Mouse (Mus musculus) heart, postnatal 0 days (tissue): ENCODE measurements at regions not wholly inside any gene's neighbourhood (a gene's known extent, or its start where the extent isn't known, plus 50 kb on each side); places are given as distances from the start of the nearest gene placed in this dataset.

Experiments
- ATAC-seq: fragments of 200-750 bp; cut with Nextera tagmentation; 2 replicates; pipeline ENCODE4 v1.8.0; 2017; ENCODE audit warnings: low read depth, moderate number of reproducible peaks, moderate library complexity; ENCODE audit not compliant: insufficient read depth
- DNase-seq: peaks from one replicate; pipeline ENCODE4 v3.0.0-alpha.2; 2016; ENCODE audit warnings: low spot score
- H3K27ac ChIP-seq: fragments of 300-500 bp; sonication (generic); 2 replicates; pipeline ENCODE4 v1.5.1; 2014; ENCODE audit warnings: low read depth, mild to moderate bottlenecking
- H3K27me3 ChIP-seq: fragments of 300-500 bp; sonication (generic); 2 replicates; pipeline ENCODE4 v1.6.1; 2014; ENCODE audit warnings: low read length, mixed read lengths; ENCODE audit not compliant: control insufficient read depth, insufficient read depth
- H3K36me3 ChIP-seq: fragments of 300-500 bp; sonication (generic); replicated peaks from 2 replicates; pipeline ENCODE4 v1.6.1; 2014; ENCODE audit warnings: low read length, mixed read lengths; ENCODE audit not compliant: control insufficient read depth, insufficient read depth
- H3K4me1 ChIP-seq: fragments of 300-500 bp; sonication (generic); 2 replicates; pipeline ENCODE4 v1.6.1; 2014; ENCODE audit warnings: antibody characterized with exemption; ENCODE audit not compliant: control insufficient read depth, insufficient read depth
- H3K4me2 ChIP-seq: fragments of 300-500 bp; sonication (generic); 2 replicates; pipeline ENCODE4 v1.6.1; 2014; ENCODE audit warnings: low read depth, mild to moderate bottlenecking, low read length, moderate library complexity
- H3K4me3 ChIP-seq: fragments of 300-500 bp; sonication (generic); 2 replicates; pipeline ENCODE4 v1.5.1; 2014; ENCODE audit warnings: low read depth, low read length
- H3K9ac ChIP-seq: fragments of 300-500 bp; sonication (generic); replicated peaks from 2 replicates; pipeline ENCODE4 v1.6.1; 2014; ENCODE audit warnings: low read depth, low read length, mixed read lengths
- H3K9me3 ChIP-seq: fragments of 300-500 bp; sonication (generic); replicated peaks from 2 replicates; pipeline ENCODE4 v1.6.1; 2016; ENCODE audit warnings: low read length; ENCODE audit not compliant: control insufficient read depth
- CTCF ChIP-seq: IDR thresholded peaks from 2 replicates; pipeline ENCODE4 v1.5.1; 2016; ENCODE audit warnings: antibody characterized with exemption, control low read depth, low read depth
- EP300 ChIP-seq: IDR thresholded peaks from 2 replicates; pipeline ENCODE4 v1.6.1; 2016; ENCODE audit warnings: antibody characterized with exemption, low read depth
- WGBS: fragments of 180-500 bp; shearing (Covaris S2); extraction: QIAGEN DNeasy Blood & Tissue Kit; methylation state at CpG from one replicate; pipeline ENCODE4 v1.1.7; 2014; 5-methylcytosine and 5-hydroxymethylcytosine counted together

DNA sequence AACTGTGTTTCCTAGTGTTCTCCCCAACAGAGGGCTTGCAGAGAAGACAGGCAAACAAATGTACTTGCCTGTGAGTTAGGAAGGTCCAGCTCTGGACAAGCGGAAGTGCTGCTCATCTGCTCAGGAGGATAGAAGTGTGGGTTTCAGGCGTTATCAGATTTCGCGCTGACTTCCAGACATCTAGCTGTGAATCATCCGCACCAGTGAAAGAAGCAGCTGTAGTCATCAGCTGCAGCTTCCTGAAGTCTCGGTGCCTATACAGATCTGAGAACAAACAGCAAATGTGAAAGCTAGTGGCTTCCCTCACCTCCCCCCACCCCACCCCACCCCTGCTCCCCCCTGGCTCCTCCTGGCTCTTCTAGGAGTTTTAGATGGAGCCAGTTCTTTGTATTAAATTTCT, 220.1 kb downstream of the Pik3r1 start:
- Histone ChIP-seq H3K4me1 (no peaks in the 10 kb centered on the region), H3K9ac (no peak overlapping the region), H3K27ac (no peak overlapping the region), H3K36me3 (no peaks in the 10 kb centered on the region), H3K27me3 (no peaks in the 10 kb centered on the region), H3K4me2 (no peak overlapping the region; the same call in 1 of the 2 replicates), H3K4me3 (no peak overlapping the region), H3K9me3 (no peaks in the 10 kb centered on the region)
- TF ChIP-seq CTCF: no peak
- DNase-seq (no peak), ATAC-seq (no peak)
- WGBS: 27% methylated on average over 6 of the region's 6 CpGs

DNA sequence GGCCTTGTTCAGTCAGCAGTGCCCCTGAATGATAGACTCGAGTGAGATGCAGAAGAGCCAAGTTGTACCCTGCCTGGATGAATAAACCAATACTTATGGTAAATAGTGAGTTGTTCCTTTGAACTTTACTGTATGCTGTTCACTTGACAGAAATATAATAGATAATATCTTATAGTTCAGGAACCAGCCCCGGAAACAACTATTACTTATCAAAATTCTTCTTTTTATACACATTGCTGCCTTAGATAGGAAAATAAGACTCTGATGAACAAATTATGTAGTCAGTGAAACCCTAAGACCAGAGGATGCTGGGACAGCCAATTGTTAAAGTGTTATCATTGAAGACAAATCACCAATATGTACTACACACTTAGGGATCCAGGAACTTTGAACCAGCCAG, 220.7 kb downstream of the Pik3r1 start:
- DNase-seq (no peak), ATAC-seq (no peak)
- Histone ChIP-seq H3K36me3 (no peaks in the 10 kb centered on the region), H3K4me1 (no peaks in the 10 kb centered on the region), H3K27ac (no peak overlapping the region), H3K9me3 (no peaks in the 10 kb centered on the region), H3K27me3 (no peaks in the 10 kb centered on the region), H3K9ac (no peak overlapping the region), H3K4me2 (no peak overlapping the region; the same call in 1 of the 2 replicates), H3K4me3 (no peak overlapping the region)
- 69% methylated on average over 2 of the region's 2 CpGs for WGBS
- TF ChIP-seq EP300: no peak
- no peak for TF ChIP-seq CTCF

DNA sequence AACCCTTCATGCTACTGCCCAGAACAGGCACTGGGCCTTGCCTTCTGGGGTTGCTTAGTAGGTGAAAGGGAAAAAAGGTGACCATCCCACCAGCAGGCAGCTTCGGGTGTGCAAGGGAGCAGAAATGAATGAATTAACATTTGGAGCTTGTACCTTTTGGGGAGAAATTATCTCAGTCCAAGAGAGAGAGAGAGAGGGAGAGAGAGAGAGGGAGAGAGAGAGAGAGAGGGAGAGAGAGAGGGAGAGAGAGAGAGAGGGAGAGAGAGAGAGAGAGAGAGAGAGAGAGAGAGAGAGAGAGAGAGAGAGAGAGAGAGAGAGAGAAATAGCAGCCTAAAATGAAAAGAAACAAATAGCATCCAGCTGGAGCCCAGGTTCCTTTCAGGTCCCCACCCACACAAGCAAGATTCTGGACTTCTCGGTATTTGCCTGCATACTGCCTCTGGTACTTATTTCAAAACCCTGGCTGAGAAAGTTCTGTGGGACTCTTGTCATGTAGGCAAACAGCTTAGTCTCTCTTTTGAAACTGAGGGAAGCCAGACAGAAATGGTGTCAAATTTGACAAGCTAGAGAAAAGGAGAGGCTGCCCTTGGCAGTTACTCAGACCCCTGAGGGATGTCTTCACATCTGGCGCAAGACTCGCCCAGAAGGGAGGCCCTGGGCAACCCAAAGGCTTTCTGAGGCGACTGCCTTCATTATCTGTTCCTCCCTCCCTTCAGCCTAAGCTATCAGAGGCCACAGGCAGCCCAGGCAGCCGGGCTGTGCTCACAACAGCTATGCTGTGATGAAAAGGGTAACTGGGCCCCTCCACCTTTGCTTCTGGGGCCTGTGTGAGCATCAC, 222.5 kb downstream of the Pik3r1 start:
- WGBS: 50% methylated on average over 6 of the region's 6 CpGs

DNA sequence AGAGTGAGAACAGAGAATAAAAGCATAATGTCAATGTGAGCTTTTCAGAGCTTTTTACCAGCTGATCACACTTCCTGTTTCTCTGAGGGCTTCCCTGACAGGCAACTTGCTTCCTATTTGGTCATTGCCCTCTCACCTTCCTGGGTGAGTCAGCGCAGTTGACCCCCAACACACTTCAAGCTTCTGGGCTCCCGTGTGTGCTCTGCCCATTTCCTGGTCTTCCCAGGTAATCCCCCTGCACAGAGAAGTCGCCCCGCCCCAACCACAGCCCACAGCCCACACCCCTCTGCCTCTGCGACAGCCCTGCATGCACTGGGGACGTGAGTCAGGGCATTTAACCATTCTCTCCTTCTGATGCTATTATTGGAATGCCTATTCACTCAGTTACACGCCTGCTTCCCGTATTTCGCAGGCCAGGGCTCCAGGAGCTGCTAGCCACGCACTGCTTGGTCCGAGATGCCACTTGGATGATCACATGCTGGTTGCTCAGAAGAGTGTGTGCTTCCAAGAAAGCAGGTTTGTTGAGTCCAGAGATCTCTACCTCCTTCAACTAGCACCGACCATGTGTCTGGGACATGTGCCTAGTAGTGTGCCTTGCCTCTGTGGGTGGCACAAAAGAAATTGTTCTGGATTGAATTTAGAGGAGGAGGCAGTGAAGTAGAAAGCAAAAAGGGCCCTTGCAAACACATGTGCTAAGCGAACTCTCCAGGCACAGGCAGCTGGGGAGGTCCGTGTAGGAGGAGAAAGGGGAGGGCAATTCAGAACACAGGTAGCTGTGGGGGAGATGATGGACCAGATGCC, 227.4 kb downstream of the Pik3r1 start:
- no peaks in the 10 kb centered on the region for H3K27me3 ChIP-seq
- H3K4me1 ChIP-seq: peaks cover 10% of the 10 kb centered on the region
- peak overlapping the region; percentile 50 for H3K4me2 ChIP-seq
- ATAC-seq: peak; percentile 62
- no peaks in the 10 kb centered on the region for H3K9me3 ChIP-seq
- H3K4me3 ChIP-seq: 0 out of 2 replicates have a peak overlapping the region, but pooled peaks have one; percentile 17
- WGBS: 21% methylated on average over 14 of the region's 14 CpGs
- H3K27ac ChIP-seq: no peak overlapping the region
- TF ChIP-seq EP300 (no peak), CTCF (no peak)
- DNase-seq: peak; percentile 51
- no peak overlapping the region for H3K9ac ChIP-seq
- no peaks in the 10 kb centered on the region for H3K36me3 ChIP-seq

More for the DNA sequence above, 222.5 kb downstream of the Pik3r1 start:
- no peaks in the 10 kb centered on the region for H3K27me3 ChIP-seq
- no peaks in the 10 kb centered on the region for H3K36me3 ChIP-seq
- H3K4me2 ChIP-seq: no peak overlapping the region
- ATAC-seq (no peak), DNase-seq (no peak)
- H3K4me1 ChIP-seq: peaks cover 6% of the 10 kb centered on the region
- no peaks in the 10 kb centered on the region for H3K9me3 ChIP-seq
- TF ChIP-seq EP300: no peak
- TF ChIP-seq CTCF: no peak
- H3K4me3 ChIP-seq: no peak overlapping the region
- H3K9ac ChIP-seq: no peak overlapping the region
- no peak overlapping the region for H3K27ac ChIP-seq

DNA sequence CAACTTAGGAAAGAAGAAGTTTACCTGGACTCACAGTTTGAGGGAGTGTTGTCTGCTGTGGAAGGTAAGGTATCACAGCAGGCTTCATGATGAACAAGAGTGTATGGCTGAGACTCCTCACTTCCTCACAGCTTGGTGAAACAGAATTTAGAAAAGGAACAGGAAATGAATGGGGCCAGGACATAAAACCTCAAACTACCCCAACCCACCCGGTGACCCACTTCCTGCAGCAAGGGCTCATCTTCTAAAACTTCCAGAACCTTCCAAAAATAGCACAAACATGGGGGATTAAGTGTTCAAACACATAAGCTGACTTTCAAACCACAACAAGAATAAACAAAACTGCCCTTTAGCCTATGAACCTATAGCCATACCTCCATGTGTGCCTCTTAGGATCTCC, 229.9 kb downstream of the Pik3r1 start:
- TF ChIP-seq EP300 (no peak), CTCF (no peak)
- Histone ChIP-seq H3K9ac (no peak overlapping the region), H3K4me1 (peaks cover 10% of the 10 kb centered on the region), H3K27ac (no peak overlapping the region), H3K9me3 (no peaks in the 10 kb centered on the region), H3K4me2 (no peak overlapping the region), H3K27me3 (no peaks in the 10 kb centered on the region), H3K36me3 (no peaks in the 10 kb centered on the region), H3K4me3 (no peak overlapping the region)
- 52% methylated on average over 1 of the region's 1 CpGs for WGBS
- ATAC-seq (no peak), DNase-seq (no peak)
